Mouse (Mus musculus) ovary, postnatal 36 days (tissue): ENCODE measurements around the gene Atg4d.
"Not testable (repeated sequence)": the region's sequence is repeated elsewhere in the genome, so short reads cannot be mapped to it uniquely, and the experiment has no call there.

Source experiments
- DNase-seq: peaks from one replicate; pipeline ENCODE4 v3.0.0; 2022; ENCODE audit warnings: low spot score, mixed read lengths

The Atg4d gene

DNA sequence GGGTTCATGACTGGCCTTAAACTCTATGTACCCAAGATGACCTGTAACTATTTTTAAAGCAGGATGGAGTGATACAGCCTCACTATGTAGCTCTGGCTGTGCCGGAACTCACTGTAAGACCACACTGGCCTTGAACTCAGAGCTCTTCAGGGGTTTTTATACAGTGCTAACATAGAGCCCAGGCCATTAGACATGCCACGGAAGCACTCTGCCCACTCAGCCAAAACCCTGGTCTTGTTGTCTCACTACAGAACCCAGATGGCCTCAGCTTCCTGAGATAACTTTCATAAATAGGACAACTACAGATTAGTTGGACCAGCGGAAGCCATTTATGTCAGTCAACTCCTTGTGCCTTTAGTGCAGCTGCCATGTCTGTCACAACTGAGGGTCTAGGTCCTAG is 9.2 kb downstream of the Atg4d start:
- no peak for DNase-seq

GRCm38 (mm10) chr9:21275013-21275710 is 10.1 kb downstream of the Atg4d start:
- DNase-seq: no peak

DNA sequence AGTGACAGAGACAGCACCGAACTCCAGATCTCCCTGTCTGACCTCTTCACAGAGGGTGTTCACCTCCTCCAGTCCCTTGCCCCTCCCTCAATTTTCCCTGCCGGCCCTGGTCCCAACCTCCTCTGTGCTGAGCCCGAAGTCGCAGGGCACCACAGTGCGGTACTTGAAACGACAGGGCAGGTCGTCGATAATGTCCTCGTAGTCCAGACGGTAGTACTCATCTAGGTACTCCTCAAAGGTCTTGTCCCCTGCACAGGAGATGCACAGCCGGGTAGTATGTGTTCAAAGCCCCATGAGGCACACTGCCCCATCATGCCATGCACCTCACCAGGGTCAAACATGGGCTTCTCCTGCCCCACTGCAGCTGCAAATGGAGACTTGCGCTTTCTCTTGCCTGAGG is 10.6 kb downstream of the Atg4d start:
- DNase-seq: no peak

DNA sequence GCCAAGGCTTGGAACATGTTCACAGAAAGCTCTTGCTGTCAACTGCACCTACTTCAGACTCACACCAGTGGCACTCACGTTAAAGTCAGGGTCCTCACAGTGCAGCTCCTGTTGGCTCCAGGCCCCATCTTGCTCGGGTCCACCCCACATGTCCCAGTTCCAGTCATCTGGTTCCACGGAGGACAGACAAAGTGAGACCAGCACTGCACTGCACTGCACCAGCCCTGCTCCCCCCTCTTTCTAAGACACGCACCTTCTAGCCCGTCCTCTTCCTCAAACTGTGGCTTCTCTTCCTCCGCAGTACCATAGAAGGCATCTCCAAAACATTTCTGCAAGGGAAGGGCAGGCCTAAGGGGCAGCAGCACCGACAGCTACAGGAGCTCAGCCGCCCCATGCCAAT is 11.2 kb downstream of the Atg4d start:
- no peak for DNase-seq

- DNase-seq: no peak
Observed at GRCm38 (mm10) chr9:21277776-21278175, 12.7 kb downstream of the Atg4d start.

- DNase-seq: no peak
Observed at GRCm38 (mm10) chr9:21283591-21283990, 18.5 kb downstream of the Atg4d start.

GRCm38 (mm10) chr9:21283994-21284393 is 18.9 kb downstream of the Atg4d start:
- DNase-seq: no peak

- no peak for DNase-seq
Observed at GRCm38 (mm10) chr9:21286753-21287152, 21.7 kb downstream of the Atg4d start.

DNA sequence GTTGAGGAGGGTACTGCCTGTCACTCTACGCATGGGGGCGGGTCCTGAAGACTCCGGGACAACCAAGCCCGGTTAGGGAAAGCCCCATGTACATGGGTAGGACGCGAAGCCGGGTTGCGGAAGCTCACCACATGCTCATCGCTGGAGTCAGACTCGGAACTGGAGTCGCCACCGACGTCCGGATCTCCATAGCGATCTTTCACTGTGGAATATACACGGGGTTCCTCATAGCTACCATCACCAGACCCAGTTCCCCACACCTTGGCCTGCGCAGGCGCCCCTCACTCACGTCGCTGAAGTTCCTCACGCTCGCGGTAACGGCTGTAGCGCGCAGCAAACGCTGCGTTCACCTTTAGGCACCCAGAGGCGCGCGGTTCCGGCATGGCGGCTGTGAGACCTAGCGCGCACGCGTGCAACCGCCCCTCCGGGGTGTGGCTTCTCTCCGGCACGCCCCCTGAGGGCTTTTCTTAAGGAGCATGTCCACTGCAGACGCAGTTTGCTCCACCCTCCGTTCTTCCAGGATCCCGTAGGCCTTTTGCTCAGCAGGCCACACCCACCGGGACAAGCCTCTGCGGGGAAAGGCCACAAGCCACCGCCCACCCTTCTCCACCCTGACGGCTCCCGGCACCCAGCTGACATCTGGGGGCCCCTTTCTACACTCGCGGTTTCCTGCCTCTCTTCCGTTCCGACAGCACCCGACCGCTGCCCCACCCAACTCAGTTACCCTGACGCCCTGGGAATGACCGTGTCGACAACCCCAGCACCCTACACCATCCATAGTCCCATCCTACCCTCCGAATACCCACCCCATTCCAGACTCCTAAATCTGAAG is 22.7 kb downstream of the Atg4d start, which contains the start of gene Kri1:
TSS of gene Kri1 (minus strand) at position 399 of the 832 bp plus-strand sequence.
- peak; percentile 97 for DNase-seq

DNA sequence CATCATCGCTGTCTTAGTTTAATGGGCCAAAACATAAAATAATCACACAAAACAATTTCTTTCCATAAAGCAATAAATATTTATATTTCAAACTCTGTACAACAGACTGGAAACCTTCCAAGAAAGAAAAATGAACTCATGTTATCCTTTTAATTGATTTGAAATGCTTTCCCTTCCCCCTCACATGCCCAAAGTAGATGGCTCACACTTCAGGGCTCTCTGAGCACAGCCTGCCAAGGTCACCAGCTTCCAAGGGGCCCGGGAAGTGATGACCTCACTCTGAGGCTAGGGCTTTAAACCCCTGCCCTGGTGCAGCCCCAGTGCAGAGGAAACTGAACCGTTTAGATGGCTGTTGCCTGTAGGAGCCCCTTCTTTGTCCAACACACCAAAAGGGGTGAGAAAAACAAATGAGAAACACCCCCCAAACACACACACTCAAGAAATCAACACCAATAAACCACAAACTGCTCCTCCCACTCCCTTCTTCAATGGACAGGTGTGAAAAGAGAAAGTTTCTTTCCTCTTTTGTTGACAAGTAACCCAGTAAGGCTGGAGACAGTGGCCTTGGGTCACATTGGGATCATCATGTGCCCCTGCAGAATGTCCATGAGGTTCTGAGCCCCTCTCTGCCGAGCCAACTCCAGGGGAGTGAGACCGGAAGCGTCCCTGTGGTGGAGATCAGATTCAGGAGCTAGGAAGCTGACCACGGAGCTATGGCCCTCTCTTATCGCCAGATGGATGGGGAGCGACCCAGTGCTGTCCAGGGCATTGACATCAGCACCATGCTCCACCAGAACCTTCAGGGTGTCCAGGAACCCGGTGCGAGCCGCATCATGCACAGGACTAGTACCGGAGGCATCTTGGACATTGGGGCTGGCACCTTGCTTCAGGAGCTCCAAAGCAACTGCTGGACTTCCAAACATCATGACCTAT is 23.6 kb downstream of the Atg4d start:
- DNase-seq: no peak

DNA sequence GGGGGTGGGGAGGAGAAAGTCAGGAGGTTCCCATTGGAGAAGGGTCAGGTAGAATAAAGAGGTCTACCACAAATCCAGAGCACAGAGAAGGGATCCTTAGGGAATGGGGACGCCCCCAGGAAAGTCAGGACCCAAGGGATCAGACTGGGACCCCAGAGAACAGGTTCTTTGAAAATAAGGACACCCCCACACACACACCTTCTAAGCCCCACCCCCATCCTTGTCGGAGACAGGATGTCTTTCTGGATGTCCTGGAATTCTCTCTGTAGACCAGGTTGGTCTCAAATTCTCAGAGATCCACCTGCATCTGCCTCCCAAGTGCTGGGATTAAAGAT is 24.2 kb downstream of the Atg4d start:
- DNase-seq: no peak

GRCm38 (mm10) chr9:21290589-21290988 is 25.5 kb downstream of the Atg4d start:
- no peak for DNase-seq

DNA sequence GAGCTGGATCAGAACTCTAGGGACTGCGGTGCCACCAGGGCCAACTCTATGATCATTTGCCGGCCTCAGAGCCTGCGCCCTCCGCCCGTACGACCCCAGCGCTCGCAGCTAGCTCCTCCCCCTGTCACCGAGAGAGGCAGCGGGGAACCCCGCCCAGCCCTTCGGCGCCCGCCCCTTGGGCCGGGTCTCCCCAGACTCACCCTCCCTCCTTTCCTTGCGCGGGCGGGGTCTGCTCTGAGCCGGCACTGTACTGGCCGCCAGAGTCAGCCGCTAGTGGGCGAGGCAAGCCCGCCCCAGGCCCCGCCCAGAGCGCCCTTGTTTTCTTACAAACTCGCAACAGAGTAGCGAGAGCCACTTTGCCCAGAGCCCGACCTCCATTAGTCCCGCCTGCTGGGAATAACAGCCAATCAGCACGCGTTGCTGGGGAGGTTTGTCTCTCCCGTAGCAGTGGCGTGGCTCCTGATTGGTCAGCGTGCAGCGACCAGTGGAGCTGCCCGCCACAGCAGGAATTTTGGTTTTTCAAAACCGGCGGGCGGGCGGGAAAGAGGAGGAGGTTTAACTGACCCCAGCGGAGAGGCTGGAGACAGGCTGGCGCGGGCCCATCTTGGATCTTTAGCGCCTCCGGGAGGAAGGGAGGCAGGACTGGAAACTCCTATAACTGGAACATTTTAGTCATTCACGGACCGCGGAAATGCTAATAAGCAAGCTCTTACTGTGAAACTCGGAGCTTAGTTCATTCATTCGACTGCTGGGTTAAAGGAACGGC is 26.1 kb downstream of the Atg4d start, which contains the start of gene Cdkn2d:
TSS of gene Cdkn2d (minus strand) at position 386 of the 766 bp plus-strand sequence.
- peak; percentile 100 for DNase-seq

DNA sequence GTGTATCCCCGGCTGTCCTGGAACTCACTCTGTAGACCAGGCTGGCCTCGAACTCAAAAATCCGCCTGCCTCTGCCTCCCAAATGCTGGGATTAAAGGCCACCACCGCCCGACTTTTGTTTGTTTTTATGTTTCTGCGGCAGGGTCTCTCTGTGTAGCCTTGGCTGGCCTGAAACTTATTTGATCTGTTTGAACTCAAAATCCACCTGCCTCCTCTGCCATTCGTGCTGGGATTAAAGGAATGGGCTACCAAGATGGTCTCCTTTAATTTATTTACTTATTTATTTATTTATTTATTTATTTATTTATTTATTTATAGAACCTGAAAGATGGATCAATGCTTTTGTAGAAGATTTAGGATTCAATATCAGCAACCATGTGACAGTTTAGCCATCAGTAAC is 26.8 kb downstream of the Atg4d start:
- not testable (repeated sequence) for DNase-seq

DNA sequence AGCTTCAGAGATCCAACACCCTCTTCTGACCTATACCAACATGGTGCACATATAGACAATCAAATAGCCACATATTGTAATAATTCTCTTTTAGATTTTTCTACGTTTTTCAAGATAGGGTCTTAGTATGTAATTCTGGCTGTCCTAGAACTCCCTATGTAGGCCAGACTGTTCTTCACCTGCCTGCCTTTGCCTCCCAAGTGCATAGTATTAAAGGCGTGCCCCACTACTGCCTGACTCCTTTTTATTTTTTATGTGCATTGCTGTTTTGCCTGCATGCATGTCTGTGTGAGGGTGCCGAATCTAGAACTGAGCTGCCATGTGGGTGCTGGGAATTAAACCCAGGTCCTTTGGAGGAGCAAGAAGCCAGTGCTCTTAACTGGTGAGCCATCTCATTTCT is 27.2 kb downstream of the Atg4d start:
- no peak for DNase-seq

GRCm38 (mm10) chr9:21299014-21299413 is 33.9 kb downstream of the Atg4d start:
- DNase-seq: no peak

- no peak for DNase-seq
Observed at GRCm38 (mm10) chr9:21305065-21305464, 40.0 kb downstream of the Atg4d start.

DNA sequence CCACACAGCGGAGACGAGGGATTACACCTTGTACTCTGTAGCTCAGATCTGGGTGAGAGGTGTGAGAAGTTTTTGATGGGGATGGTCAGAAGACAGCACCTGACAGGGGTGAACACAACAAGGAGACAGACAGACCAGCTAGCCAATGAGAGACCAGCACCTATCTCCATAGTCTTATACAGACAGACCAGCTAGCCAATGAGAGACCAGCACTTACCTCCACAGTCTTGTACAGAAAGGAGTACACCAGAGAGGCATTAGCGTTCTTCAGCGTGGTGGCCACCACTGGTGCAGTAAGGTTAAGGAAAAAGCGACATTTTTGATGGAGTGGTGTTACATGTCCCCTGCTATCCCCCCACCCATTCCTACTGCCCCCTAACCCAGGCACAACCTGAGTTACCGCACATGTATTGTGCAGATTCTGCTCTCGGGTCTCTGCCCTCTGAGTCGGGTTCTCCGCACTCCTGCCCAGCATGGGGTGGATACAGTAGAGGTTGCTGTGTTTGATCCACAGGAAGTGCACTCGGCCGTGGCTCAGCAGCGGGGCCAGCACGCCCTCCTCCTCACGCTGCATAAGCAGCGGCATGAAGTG is 44.2 kb downstream of the Atg4d start:
- no peak for DNase-seq

DNA sequence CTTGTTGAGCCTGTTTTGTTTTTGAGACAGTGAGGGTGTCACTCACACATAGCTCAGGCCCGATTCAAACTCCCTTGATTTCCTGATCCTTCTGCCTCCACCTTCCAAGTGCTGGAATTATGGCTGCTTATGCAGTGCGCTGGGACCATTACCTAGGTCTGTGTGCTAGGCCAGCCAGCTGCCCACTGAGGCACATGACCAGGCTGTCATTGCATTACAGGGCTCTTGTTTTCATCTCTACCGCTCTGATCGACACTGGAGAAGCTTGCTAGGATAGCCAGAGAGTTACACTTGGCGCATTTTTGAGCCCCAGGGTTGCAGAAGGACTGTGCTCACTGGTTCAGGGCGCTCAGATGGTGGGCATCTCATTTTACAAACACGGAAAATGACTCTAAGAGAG is 46.6 kb downstream of the Atg4d start:
- DNase-seq: no peak

- DNase-seq: peak; percentile 30
Observed at GRCm38 (mm10) chr9:21312134-21312533, 47.0 kb downstream of the Atg4d start, which contains the start of gene Ap1m2. Gene Ap1m2, minus strand, starts transcription at chr9:21312337.

- peak; percentile 91 for DNase-seq
Observed at GRCm38 (mm10) chr9:21313394-21313793, 48.3 kb downstream of the Atg4d start.
